Mouse (Mus musculus): ENCODE results near the gene Smad6. TPM values are rescaled to one million over a fixed set of nuclear protein-coding genes. Genes with fewer than 3 reads are reported as not detected.

The Smad6 gene
- polyA plus RNA-seq, 1 experiment, result 8.0 TPM

GRCm38 (mm10) chr9:64019036-64019886 lies 2.6 kb downstream of the Smad6 start:
- Histone ChIP-seq H3K4me1 (replicated peaks; ENCODE audit: control insufficient read depth, insufficient read depth, low read length) (peaks cover 33% of the 10 kb centered on the region), H3K27ac (ENCODE audit: control insufficient read depth, insufficient read depth, low read length) (no peak overlapping the region), H3K4me3 (ENCODE audit: control insufficient read depth, insufficient read depth, low read length) (no peak overlapping the region), H3K36me3 (ENCODE audit: control insufficient read depth, insufficient read depth, low read length) (no peaks in the 10 kb centered on the region), H3K27me3 (ENCODE audit: control insufficient read depth, insufficient read depth, low read length) (peaks cover 26% of the 10 kb centered on the region)
- no peak for DNase-seq
- no peak for TF ChIP-seq POLR2A (IDR thresholded peaks at IDR 0.05; ENCODE audit: control insufficient read depth, extremely low read depth, insufficient read depth, low read length, poor library complexity)
- WGBS, result 65% methylated on average over 10 of the region's 10 CpGs

GRCm38 (mm10) chr9:64017861-64018793 lies 3.7 kb downstream of the Smad6 start:
- peak; percentile 12 for DNase-seq
- Histone ChIP-seq H3K4me1 (replicated peaks; ENCODE audit: control insufficient read depth, insufficient read depth, low read length) (peaks cover 29% of the 10 kb centered on the region), H3K27ac (ENCODE audit: control insufficient read depth, insufficient read depth, low read length) (no peak overlapping the region), H3K4me3 (ENCODE audit: control insufficient read depth, insufficient read depth, low read length) (no peak overlapping the region), H3K27me3 (ENCODE audit: control insufficient read depth, insufficient read depth, low read length) (peaks cover 26% of the 10 kb centered on the region), H3K36me3 (ENCODE audit: control insufficient read depth, insufficient read depth, low read length) (no peaks in the 10 kb centered on the region)
- 30% methylated on average over 23 of the region's 23 CpGs for WGBS
- TF ChIP-seq POLR2A (IDR thresholded peaks at IDR 0.05; ENCODE audit: control insufficient read depth, extremely low read depth, insufficient read depth, low read length, poor library complexity), result no peak
- TF ChIP-seq CTCF (IDR thresholded peaks at IDR 0.05; ENCODE audit: borderline replicate concordance, control insufficient read depth, extremely low read depth, insufficient read depth, low read length, poor library complexity), result no peak

DNA sequence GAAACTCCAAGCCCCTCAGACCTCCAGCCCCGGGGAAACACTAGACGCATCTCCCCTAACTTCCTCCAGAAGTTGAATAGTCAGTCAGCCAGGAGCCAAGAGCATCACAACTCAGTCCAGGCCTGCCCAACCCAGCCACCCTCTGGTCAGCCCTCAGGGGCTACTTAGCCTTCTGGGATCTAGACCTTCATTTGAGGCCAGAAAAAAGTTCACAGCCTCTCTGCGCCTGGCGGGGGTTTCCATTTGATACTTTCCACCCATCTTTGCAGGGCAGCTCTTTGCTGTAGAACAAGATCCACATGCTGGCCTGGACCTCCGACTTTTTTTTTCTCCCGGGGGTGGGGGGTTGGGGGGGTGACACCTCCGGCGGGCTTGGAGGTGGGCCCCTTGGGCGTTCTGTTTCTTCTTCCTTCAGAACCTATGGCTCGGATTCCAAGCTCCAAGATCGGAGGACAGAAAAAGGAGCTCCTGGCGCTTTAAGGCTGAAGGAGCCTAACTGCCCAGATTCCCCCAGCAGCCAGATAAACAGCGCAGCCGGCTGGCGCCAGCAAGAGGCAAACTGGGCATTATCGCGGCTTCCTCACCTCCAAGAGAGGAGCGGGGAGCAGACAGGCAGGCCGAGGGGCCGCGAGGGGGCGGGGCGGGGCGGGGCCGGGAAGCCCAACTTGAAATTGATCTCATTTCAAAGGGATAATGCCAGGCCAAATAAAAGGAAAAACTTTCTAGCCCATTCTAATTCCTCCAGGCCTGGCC lies 5.0 kb downstream of the Smad6 start:
- peaks cover 22% of the 10 kb centered on the region for H3K4me1 ChIP-seq (replicated peaks; ENCODE audit: control insufficient read depth, insufficient read depth, low read length)
- H3K27ac ChIP-seq (ENCODE audit: control insufficient read depth, insufficient read depth, low read length), result no peak overlapping the region
- no peak for DNase-seq
- no peak overlapping the region for H3K4me3 ChIP-seq (ENCODE audit: control insufficient read depth, insufficient read depth, low read length)
- TF ChIP-seq POLR2A (IDR thresholded peaks at IDR 0.05; ENCODE audit: control insufficient read depth, extremely low read depth, insufficient read depth, low read length, poor library complexity) (no peak), CTCF (IDR thresholded peaks at IDR 0.05; ENCODE audit: borderline replicate concordance, control insufficient read depth, extremely low read depth, insufficient read depth, low read length, poor library complexity) (no peak)
- no peaks in the 10 kb centered on the region for H3K36me3 ChIP-seq (ENCODE audit: control insufficient read depth, insufficient read depth, low read length)
- 17% methylated on average over 25 of the region's 25 CpGs for WGBS
- peaks cover 26% of the 10 kb centered on the region for H3K27me3 ChIP-seq (ENCODE audit: control insufficient read depth, insufficient read depth, low read length)

GRCm38 (mm10) chr9:64016092-64016491 lies 5.8 kb downstream of the Smad6 start:
- Histone ChIP-seq H3K4me1 (replicated peaks; ENCODE audit: control insufficient read depth, insufficient read depth, low read length) (peaks cover 14% of the 10 kb centered on the region), H3K36me3 (ENCODE audit: control insufficient read depth, insufficient read depth, low read length) (no peaks in the 10 kb centered on the region), H3K27ac (ENCODE audit: control insufficient read depth, insufficient read depth, low read length) (no peak overlapping the region), H3K27me3 (ENCODE audit: control insufficient read depth, insufficient read depth, low read length) (peaks cover 21% of the 10 kb centered on the region), H3K4me3 (ENCODE audit: control insufficient read depth, insufficient read depth, low read length) (no peak overlapping the region)
- no peak for TF ChIP-seq POLR2A (IDR thresholded peaks at IDR 0.05; ENCODE audit: control insufficient read depth, extremely low read depth, insufficient read depth, low read length, poor library complexity)
- no peak for DNase-seq
- WGBS, result 77% methylated on average over 7 of the region's 7 CpGs

DNA sequence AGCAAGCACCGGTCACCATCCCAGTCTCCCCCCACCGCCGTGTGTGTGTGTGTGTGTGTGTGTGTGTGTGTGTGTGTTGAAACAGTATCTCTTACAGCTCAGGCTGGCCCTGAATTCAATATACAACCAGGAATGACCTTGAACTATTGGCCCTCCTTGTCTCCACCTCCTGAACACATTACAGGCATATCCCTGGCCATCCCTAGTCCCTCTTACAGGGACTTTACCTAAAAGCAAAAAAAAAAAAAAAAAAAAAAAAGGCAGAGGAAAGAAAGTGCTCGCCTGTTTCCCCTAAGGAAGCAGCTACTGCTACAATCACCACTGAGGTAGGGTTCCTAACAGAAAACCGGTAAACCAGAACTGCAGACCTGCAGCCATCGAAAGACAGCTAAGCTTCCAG lies 7.1 kb downstream of the Smad6 start:
- no peaks in the 10 kb centered on the region for H3K36me3 ChIP-seq (ENCODE audit: control insufficient read depth, insufficient read depth, low read length)
- WGBS, result 58% methylated on average over 6 of the region's 6 CpGs
- peaks cover 3% of the 10 kb centered on the region; the same call in 1 of the 2 replicates for H3K4me1 ChIP-seq (replicated peaks; ENCODE audit: control insufficient read depth, insufficient read depth, low read length)
- no peak overlapping the region for H3K4me3 ChIP-seq (ENCODE audit: control insufficient read depth, insufficient read depth, low read length)
- no peak for TF ChIP-seq POLR2A (IDR thresholded peaks at IDR 0.05; ENCODE audit: control insufficient read depth, extremely low read depth, insufficient read depth, low read length, poor library complexity)
- no peak for TF ChIP-seq CTCF (IDR thresholded peaks at IDR 0.05; ENCODE audit: borderline replicate concordance, control insufficient read depth, extremely low read depth, insufficient read depth, low read length, poor library complexity)
- DNase-seq, result no peak
- H3K27ac ChIP-seq (ENCODE audit: control insufficient read depth, insufficient read depth, low read length), result no peak overlapping the region
- H3K27me3 ChIP-seq (ENCODE audit: control insufficient read depth, insufficient read depth, low read length), result peaks cover 15% of the 10 kb centered on the region

GRCm38 (mm10) chr9:64011356-64011755 lies 10.5 kb downstream of the Smad6 start:
- no peaks in the 10 kb centered on the region for H3K27me3 ChIP-seq (ENCODE audit: control insufficient read depth, insufficient read depth, low read length)
- TF ChIP-seq POLR2A (IDR thresholded peaks at IDR 0.05; ENCODE audit: control insufficient read depth, extremely low read depth, insufficient read depth, low read length, poor library complexity) (no peak), CTCF (IDR thresholded peaks at IDR 0.05; ENCODE audit: borderline replicate concordance, control insufficient read depth, extremely low read depth, insufficient read depth, low read length, poor library complexity) (no peak)
- no peak for DNase-seq
- no peaks in the 10 kb centered on the region for H3K4me1 ChIP-seq (replicated peaks; ENCODE audit: control insufficient read depth, insufficient read depth, low read length)
- no peak overlapping the region for H3K4me3 ChIP-seq (ENCODE audit: control insufficient read depth, insufficient read depth, low read length)
- WGBS, result 91% methylated on average over 1 of the region's 1 CpGs
- H3K27ac ChIP-seq (ENCODE audit: control insufficient read depth, insufficient read depth, low read length), result no peak overlapping the region
- H3K36me3 ChIP-seq (ENCODE audit: control insufficient read depth, insufficient read depth, low read length), result no peaks in the 10 kb centered on the region
